Comparison of ENCODE assay signal across 23 mouse cellular contexts in the genomic region with DNA sequence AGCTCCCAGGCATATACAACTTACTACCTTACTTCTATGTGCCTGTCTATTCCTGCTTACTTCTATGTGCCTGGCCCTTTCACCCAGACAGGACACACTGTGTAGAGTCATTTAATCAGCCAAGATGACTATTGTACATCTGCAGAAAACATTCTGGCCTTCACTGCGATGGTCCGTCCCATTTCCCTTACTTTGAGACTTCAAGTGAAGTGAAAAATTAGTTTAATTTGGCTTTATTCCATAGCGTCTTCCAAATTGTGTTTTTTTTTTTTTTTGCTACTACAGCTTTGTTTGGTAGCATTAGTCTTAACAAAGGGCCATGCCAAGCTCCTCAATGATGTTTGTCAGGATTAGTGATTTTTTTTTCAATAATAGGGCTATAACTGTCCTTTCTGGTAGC. TPM values are rescaled to one million over a fixed set of nuclear protein-coding genes. Genes with fewer than 3 reads are reported as not detected.
DNase-seq lines count a peak whose midpoint lies in the region; ATAC-seq lines count a peak whose summit lies in the region.
"Had no signal": no experiment of that assay in that cellular context is flagged by ENCODE, and none has a peak within 500 bp of the region (broad histone marks: within the 10 kb centered on the region; RNA-seq: fewer than 3 reads in every experiment).

No protein-coding gene starts in this region.

- no peak overlapping the region for H3K4me3 ChIP-seq in heart, embryonic 12.5 days
- H3K4me3 ChIP-seq in kidney, embryonic 15.5 days (replicated peaks): no peak overlapping the region
- no peak overlapping the region for H3K4me3 ChIP-seq in lung, embryonic 16.5 days (ENCODE audit: low read length)
- H3K4me3 ChIP-seq: embryonic facial prominence, embryonic 13.5 days; forebrain, embryonic 12.5 days; heart, embryonic 13.5 days; hindbrain, embryonic 12.5 days had no signal

- 84% methylated on average over 3 of the region's 3 CpGs for WGBS in heart, embryonic 12.5 days
- 55% methylated on average over 3 of the region's 3 CpGs for whole genome bisulfite sequencing in kidney, embryonic 15.5 days
- 49% methylated on average over 3 of the region's 3 CpGs for WGBS in lung, embryonic 16.5 days

- no peak overlapping the region for H3K9ac ChIP-seq in heart, embryonic 12.5 days
- H3K9ac ChIP-seq in kidney, embryonic 15.5 days: no peak overlapping the region
- no peak overlapping the region for H3K9ac ChIP-seq in lung, embryonic 16.5 days (ENCODE audit: low read length)
- H3K9ac ChIP-seq: embryonic facial prominence, embryonic 13.5 days; forebrain, embryonic 12.5 days; heart, embryonic 13.5 days; hindbrain, embryonic 12.5 days had no signal

- no peaks in the 10 kb centered on the region for H3K27me3 ChIP-seq in heart, embryonic 12.5 days (replicated peaks)
- H3K27me3 ChIP-seq in kidney, embryonic 15.5 days: no peaks in the 10 kb centered on the region
- no peaks in the 10 kb centered on the region for H3K27me3 ChIP-seq in lung, embryonic 16.5 days (ENCODE audit: control insufficient read depth, insufficient read depth, low read depth, low read length)
- H3K27me3 ChIP-seq: embryonic facial prominence, embryonic 13.5 days; forebrain, embryonic 12.5 days; heart, embryonic 13.5 days; hindbrain, embryonic 12.5 days had no signal

- peak; percentile 10 to 41 for DNase-seq in adrenal gland, adult (ENCODE audit: inconsistent age in 2 of 2, low spot score in 1 of 2)
- DNase-seq in adrenal gland, postnatal 14 days: no peak
- DNase-seq in heart, adult 8-10 months (ENCODE audit: low spot score): peak; percentile 45
- peak; percentile 7 to 21 for DNase-seq in kidney, adult 8-10 months
- DNase-seq in lung, postnatal 14 days: no peak
- DNase-seq: adrenal gland, postnatal 25 days; B cell, adult 2 months; cerebellum, adult 18-20 months; cerebellum, adult 9-11 months; cerebellum, postnatal 36 days; gastrocnemius, postnatal 25 days; heart, postnatal 4 days had no signal

- H3K27ac ChIP-seq in heart, embryonic 12.5 days (ENCODE audit: poor library complexity, severe bottlenecking): no peak overlapping the region
- H3K27ac ChIP-seq in kidney, embryonic 15.5 days: no peak overlapping the region
- no peak overlapping the region for H3K27ac ChIP-seq in lung, embryonic 16.5 days (ENCODE audit: low read length)
- H3K27ac ChIP-seq: embryonic facial prominence, embryonic 13.5 days; forebrain, embryonic 12.5 days; heart, embryonic 13.5 days; hindbrain, embryonic 12.5 days had no signal

- ATAC-seq in heart, embryonic 12.5 days (ENCODE audit: insufficient number of reproducible peaks, low FRiP score): no peak
- no peak for ATAC-seq in kidney, embryonic 15.5 days (replicated peaks; ENCODE audit: low FRiP score)
- 0 out of 2 replicates have a peak, but pooled peaks have one; percentile 34 for ATAC-seq in lung, embryonic 16.5 days (ENCODE audit: low read depth)
- ATAC-seq: CD4-positive, CD25-positive, alpha-beta regulatory T cell, adult 4 months; forebrain, embryonic 16.5 days; hindbrain, embryonic 16.5 days had no signal

- peaks cover 4% of the 10 kb centered on the region for H3K9me3 ChIP-seq in heart, embryonic 12.5 days (replicated peaks)
- 0 out of 2 replicates have a peak, but pooled peaks cover 5% of the 10 kb centered on the region for H3K9me3 ChIP-seq in kidney, embryonic 15.5 days (replicated peaks)
- peaks cover 4% of the 10 kb centered on the region for H3K9me3 ChIP-seq in lung, embryonic 16.5 days (ENCODE audit: control insufficient read depth, low read length)
- H3K9me3 ChIP-seq: hindbrain, embryonic 12.5 days had no signal

- H3K4me2 ChIP-seq in heart, embryonic 12.5 days: no peak overlapping the region
- H3K4me2 ChIP-seq in kidney, embryonic 15.5 days: no peak overlapping the region
- H3K4me2 ChIP-seq in lung, embryonic 16.5 days (ENCODE audit: low read depth, low read length): no peak overlapping the region
- H3K4me2 ChIP-seq: embryonic facial prominence, embryonic 13.5 days; forebrain, embryonic 12.5 days; heart, embryonic 13.5 days; hindbrain, embryonic 12.5 days had no signal

- H3K36me3 ChIP-seq in heart, embryonic 12.5 days: no peaks in the 10 kb centered on the region
- H3K36me3 ChIP-seq in kidney, embryonic 15.5 days: no peaks in the 10 kb centered on the region
- no peaks in the 10 kb centered on the region for H3K36me3 ChIP-seq in lung, embryonic 16.5 days (ENCODE audit: control insufficient read depth, insufficient read depth, low read length)
- H3K36me3 ChIP-seq: embryonic facial prominence, embryonic 13.5 days; forebrain, embryonic 12.5 days; heart, embryonic 13.5 days; hindbrain, embryonic 12.5 days had no signal

- H3K4me1 ChIP-seq in heart, embryonic 12.5 days (replicated peaks): peaks cover 10% of the 10 kb centered on the region; the same call in 1 of the 2 replicates
- no peaks in the 10 kb centered on the region for H3K4me1 ChIP-seq in kidney, embryonic 15.5 days
- peaks cover 4% of the 10 kb centered on the region; the same call in 1 of the 2 replicates for H3K4me1 ChIP-seq in lung, embryonic 16.5 days (replicated peaks; ENCODE audit: control insufficient read depth, insufficient read depth, low read length)
- H3K4me1 ChIP-seq: embryonic facial prominence, embryonic 13.5 days; forebrain, embryonic 12.5 days; hindbrain, embryonic 12.5 days had no signal

RNA-seq across cellular contexts. Expression of a gene that starts 33.6 kb away (rescaled TPM):
- total RNA-seq in adrenal gland, postnatal 14 days (2021): 25.7 and 27.2 TPM in 2 replicates
- total RNA-seq in heart, adult 8-10 months (2022): 10 to 100 TPM; 16.0 to 19.8 (median 16.5) TPM
- 69.7 and 73.1 TPM in 2 replicates for polyA plus RNA-seq in heart, embryonic 12.5 days (2016; fragmentation: Nextera tagmentation; extraction: Ambion mirVana)
- polyA plus RNA-seq in kidney, embryonic 15.5 days (2015; fragmentation: Nextera tagmentation; extraction: Ambion mirVana): 41.7 and 42.2 TPM in 2 replicates
- 117 and 118 TPM in 2 replicates for polyA plus RNA-seq in lung, embryonic 16.5 days (2015; fragmentation: Nextera tagmentation; extraction: Ambion mirVana)
- total RNA-seq: MEL had no signal

Comparison
In these comparisons a context has a peak if more than half of its experiments do, and no peak if none do; other contexts are left out.
1. DNase-seq: peak in adrenal gland, adult (2 of 2), heart, adult 8-10 months (single experiment) and kidney, adult 8-10 months (2 of 2); none in adrenal gland, postnatal 14 days (single experiment) and lung, postnatal 14 days (single experiment).